Mouse (Mus musculus) limb, embryonic 11.5 days (tissue): ENCODE data around the gene Atpif1. TPM values are rescaled to one million over a fixed set of nuclear protein-coding genes. Genes with fewer than 3 reads are reported as not detected.
"Not testable (repeated sequence)": the region's sequence is repeated elsewhere in the genome, so short reads cannot be mapped to it uniquely, and the experiment has no call there.

Experiments
- ATAC-seq: fragments of 200-750 bp; cut with Nextera tagmentation; 2 replicates; pipeline ENCODE4 v1.8.0; 2017; ENCODE audit warnings: low read depth; ENCODE audit not compliant: insufficient number of reproducible peaks, low FRiP score, low TSS enrichment
- DNase-seq: peaks from one replicate; pipeline ENCODE4 v3.0.0-alpha.2; 2015; ENCODE audit warnings: low spot score
- H3K27ac ChIP-seq: fragments of 300-500 bp; sonication (generic); replicated peaks from 2 replicates; pipeline ENCODE4 v1.5.1; 2014; ENCODE audit warnings: low read depth, mild to moderate bottlenecking, low read length
- H3K27me3 ChIP-seq: fragments of 300-500 bp; sonication (generic); 2 replicates; pipeline ENCODE4 v1.6.1; 2014; ENCODE audit warnings: mild to moderate bottlenecking, low read length, mixed read lengths; ENCODE audit not compliant: control insufficient read depth, insufficient read depth
- H3K36me3 ChIP-seq: fragments of 300-500 bp; sonication (generic); 2 replicates; pipeline ENCODE4 v1.6.1; 2014; ENCODE audit warnings: mild to moderate bottlenecking, low read length, moderate library complexity, mixed read lengths; ENCODE audit not compliant: control insufficient read depth, insufficient read depth
- H3K4me1 ChIP-seq: fragments of 300-500 bp; sonication (generic); 2 replicates; pipeline ENCODE4 v1.6.1; 2014; ENCODE audit warnings: low read length, mixed read lengths; ENCODE audit not compliant: control insufficient read depth, insufficient read depth
- H3K4me2 ChIP-seq: fragments of 300-500 bp; sonication (generic); 2 replicates; pipeline ENCODE4 v1.6.1; 2014; ENCODE audit warnings: low read depth, mild to moderate bottlenecking, moderate library complexity; ENCODE audit not compliant: severe bottlenecking
- H3K4me3 ChIP-seq: fragments of 300-500 bp; sonication (generic); 2 replicates; pipeline ENCODE4 v1.5.1; 2014; ENCODE audit warnings: low read depth, low read length
- H3K9ac ChIP-seq: fragments of 300-500 bp; sonication (generic); 2 replicates; pipeline ENCODE4 v1.6.1; 2014; ENCODE audit warnings: mild to moderate bottlenecking, low read length
- H3K9me3 ChIP-seq: fragments of 300-500 bp; sonication (generic); 2 replicates; pipeline ENCODE4 v1.6.1; 2016; ENCODE audit warnings: low read length; ENCODE audit not compliant: control insufficient read depth
- WGBS: fragments of 180-500 bp; shearing (Covaris S2); extraction: QIAGEN DNeasy Blood & Tissue Kit; methylation state at CpG from one replicate; pipeline ENCODE4 v1.1.7; 2014; 5-methylcytosine and 5-hydroxymethylcytosine counted together
- polyA plus RNA-seq: library from polyadenylated mRNA; unstranded; fragments of >200 nt; fragmentation: Nextera tagmentation; extraction: Ambion mirVana; gene quantifications from 2 replicates; pipeline ENCODE4 v1.2.1, GENCODE M21; 2014

Gene Atpif1
- polyA plus RNA-seq, 1 experiment from 2014 or later = 1,093 TPM

GRCm38 (mm10) chr4:132563261-132563660 lies 29.8 kb upstream of the Atpif1 start:
- H3K27ac ChIP-seq = no peak overlapping the region
- H3K27me3 ChIP-seq = no peaks in the 10 kb centered on the region

GRCm38 (mm10) chr4:132555550-132555949 lies 22.1 kb upstream of the Atpif1 start:
- not testable (repeated sequence) for DNase-seq, H3K4me3 ChIP-seq, H3K9me3 ChIP-seq, H3K4me1 ChIP-seq, H3K27ac ChIP-seq, H3K36me3 ChIP-seq, H3K27me3 ChIP-seq, H3K4me2 ChIP-seq, ATAC-seq, H3K9ac ChIP-seq
- WGBS = 93% methylated on average over 7 of the region's 7 CpGs

More at GRCm38 (mm10) chr4:132563261-132563660, 29.8 kb upstream of the Atpif1 start:
- Histone ChIP-seq H3K9me3 (no peaks in the 10 kb centered on the region), H3K4me1 (no peaks in the 10 kb centered on the region), H3K36me3 (no peaks in the 10 kb centered on the region), H3K4me3 (no peak overlapping the region), H3K9ac (no peak overlapping the region), H3K4me2 (no peak overlapping the region)
- ATAC-seq = no peak
- DNase-seq = no peak
- 83% methylated on average over 3 of the region's 3 CpGs for WGBS

GRCm38 (mm10) chr4:132554653-132555052 lies 21.2 kb upstream of the Atpif1 start:
- no peak overlapping the region for H3K4me2 ChIP-seq
- no peak overlapping the region for H3K4me3 ChIP-seq
- peaks cover 14% of the 10 kb centered on the region for H3K36me3 ChIP-seq
- H3K4me1 ChIP-seq = no peaks in the 10 kb centered on the region
- H3K27ac ChIP-seq = no peak overlapping the region
- 86% methylated on average over 8 of the region's 8 CpGs for WGBS
- H3K27me3 ChIP-seq = no peaks in the 10 kb centered on the region
- H3K9ac ChIP-seq = no peak overlapping the region
- H3K9me3 ChIP-seq = no peaks in the 10 kb centered on the region
- DNase-seq (no peak), ATAC-seq (no peak)

- no peak overlapping the region for H3K27ac ChIP-seq
- H3K36me3 ChIP-seq = peaks cover 17% of the 10 kb centered on the region
- H3K27me3 ChIP-seq = no peaks in the 10 kb centered on the region
- H3K4me2 ChIP-seq = no peak overlapping the region
- 76% methylated on average over 5 of the region's 5 CpGs for WGBS
- ATAC-seq (no peak), DNase-seq (no peak)
- H3K4me3 ChIP-seq = no peak overlapping the region
- no peaks in the 10 kb centered on the region for H3K4me1 ChIP-seq
- H3K9me3 ChIP-seq = no peaks in the 10 kb centered on the region
- H3K9ac ChIP-seq = no peak overlapping the region
Measured at GRCm38 (mm10) chr4:132554221-132554620, 20.8 kb upstream of the Atpif1 start.

GRCm38 (mm10) chr4:132545851-132546250 lies 12.4 kb upstream of the Atpif1 start:
- Histone ChIP-seq H3K4me1 (no peaks in the 10 kb centered on the region), H3K27me3 (no peaks in the 10 kb centered on the region), H3K27ac (no peak overlapping the region), H3K36me3 (peaks cover 40% of the 10 kb centered on the region), H3K4me2 (no peak overlapping the region), H3K9me3 (no peaks in the 10 kb centered on the region), H3K9ac (no peak overlapping the region), H3K4me3 (no peak overlapping the region)
- ATAC-seq (no peak), DNase-seq (peak; percentile 73)
- WGBS = 47% methylated on average over 8 of the region's 8 CpGs

- no peak overlapping the region for H3K4me2 ChIP-seq
- H3K27ac ChIP-seq = no peak overlapping the region
- H3K9me3 ChIP-seq = no peaks in the 10 kb centered on the region
- peaks cover 25% of the 10 kb centered on the region for H3K36me3 ChIP-seq
- ATAC-seq (no peak), DNase-seq (no peak)
- no peaks in the 10 kb centered on the region for H3K27me3 ChIP-seq
- H3K4me3 ChIP-seq = no peak overlapping the region
- H3K9ac ChIP-seq = no peak overlapping the region
- H3K4me1 ChIP-seq = no peaks in the 10 kb centered on the region
- 71% methylated on average over 1 of the region's 1 CpGs for WGBS
Measured at GRCm38 (mm10) chr4:132542724-132543123, 9.3 kb upstream of the Atpif1 start.

- ATAC-seq (no peak), DNase-seq (no peak)
- WGBS = 89% methylated on average over 4 of the region's 4 CpGs
- Histone ChIP-seq H3K4me2 (no peak overlapping the region), H3K27me3 (no peaks in the 10 kb centered on the region), H3K27ac (no peak overlapping the region), H3K4me1 (peaks cover under 1% of the 10 kb centered on the region; the same call in 1 of the 2 replicates), H3K36me3 (peaks cover 19% of the 10 kb centered on the region), H3K9ac (no peak overlapping the region), H3K9me3 (no peaks in the 10 kb centered on the region), H3K4me3 (no peak overlapping the region)
Measured at GRCm38 (mm10) chr4:132541413-132541812, 8.0 kb upstream of the Atpif1 start.

GRCm38 (mm10) chr4:132539481-132539880 lies 6.0 kb upstream of the Atpif1 start:
- no peak for ATAC-seq
- H3K36me3 ChIP-seq = peaks cover 12% of the 10 kb centered on the region
- no peak for DNase-seq
- H3K9ac ChIP-seq = no peak overlapping the region
- H3K9me3 ChIP-seq = no peaks in the 10 kb centered on the region
- no peak overlapping the region for H3K4me2 ChIP-seq
- peaks cover 4% of the 10 kb centered on the region; the same call in 1 of the 2 replicates for H3K4me1 ChIP-seq
- 94% methylated on average over 5 of the region's 5 CpGs for WGBS
- no peak overlapping the region for H3K27ac ChIP-seq
- H3K27me3 ChIP-seq = no peaks in the 10 kb centered on the region
- no peak overlapping the region for H3K4me3 ChIP-seq
